8 mouse cellular contexts compared by ENCODE assay signal in genomic region chr6:106804904-106805303, GRCm38 (mm10). TPM values are rescaled to one million over a fixed set of nuclear protein-coding genes. Genes with fewer than 3 reads are reported as not detected.
DNase-seq lines count a peak whose midpoint lies in the region; ATAC-seq and TF ChIP-seq lines count a peak whose summit lies in the region.

No protein-coding gene starts in this region.

- no peak overlapping the region for H3K4me2 ChIP-seq in hindbrain, embryonic 11.5 days (replicated peaks; ENCODE audit: low read depth, low read length)
- H3K4me2 ChIP-seq in myocyte (ENCODE audit: low read depth): no peak overlapping the region

- DNase-seq in adrenal gland, adult (ENCODE audit: inconsistent age in 2 of 2, low spot score in 1 of 2): peak; percentile 32 to 81
- no peak for DNase-seq in adrenal gland, adult 18-20 months (ENCODE audit: low spot score in 2 of 2)
- DNase-seq in cerebellum, adult 9-10 months: peak; percentile 85
- DNase-seq in hindbrain, embryonic 11.5 days (ENCODE audit: low spot score): peak; percentile 46
- peak; percentile 51 for DNase-seq in layer of hippocampus, adult 9-11 months
- DNase-seq in spleen, postnatal 10 days (ENCODE audit: low spot score in 2 of 2): no peak

- no peaks in the 10 kb centered on the region for H3K79me2 ChIP-seq in myocyte (ENCODE audit: control insufficient read depth, insufficient read depth)

- no peak overlapping the region for H3ac ChIP-seq in myocyte (ENCODE audit: control insufficient read depth, insufficient read length)

- no peaks in the 10 kb centered on the region for H3K9me3 ChIP-seq in ES-Bruce4 (replicated peaks; ENCODE audit: control insufficient read depth, insufficient read depth, low read length, poor library complexity, severe bottlenecking)
- H3K9me3 ChIP-seq in hindbrain, embryonic 11.5 days (ENCODE audit: control insufficient read depth, low read length): no peaks in the 10 kb centered on the region

- H3K27ac ChIP-seq in ES-Bruce4 (ENCODE audit: insufficient read depth, low read length): no peak overlapping the region
- no peak overlapping the region for H3K27ac ChIP-seq in hindbrain, embryonic 11.5 days (ENCODE audit: low read depth, low read length)

- H3K36me3 ChIP-seq in ES-Bruce4 (ENCODE audit: control insufficient read depth, insufficient read depth, low read length, poor library complexity, severe bottlenecking) (no peaks in the 10 kb centered on the region), myocyte (ENCODE audit: control insufficient read depth, insufficient read depth) (no peaks in the 10 kb centered on the region)
- H3K36me3 ChIP-seq in hindbrain, embryonic 11.5 days (ENCODE audit: control insufficient read depth, insufficient read depth, low read length): no peaks in the 10 kb centered on the region

- no peak for TF ChIP-seq POLR2A in ES-Bruce4 (IDR thresholded peaks at IDR 0.05; ENCODE audit: insufficient read depth, low read length)
- no peak for TF ChIP-seq POLR2A in myocyte (IDR thresholded peaks at IDR 0.05; ENCODE audit: insufficient read length, low read depth)

- TF ChIP-seq EP300 in ES-Bruce4 (IDR thresholded peaks at IDR 0.05; ENCODE audit: insufficient read depth, low read depth, low read length): no peak

- H3K9ac ChIP-seq in ES-Bruce4 (ENCODE audit: low read depth, poor library complexity, severe bottlenecking): no peak overlapping the region
- H3K9ac ChIP-seq in hindbrain, embryonic 11.5 days (ENCODE audit: low read depth, low read length): no peak overlapping the region

- H3K27me3 ChIP-seq in ES-Bruce4 (ENCODE audit: control insufficient read depth, insufficient read depth, low read length, poor library complexity, severe bottlenecking): no peaks in the 10 kb centered on the region
- H3K27me3 ChIP-seq in hindbrain, embryonic 11.5 days (ENCODE audit: control insufficient read depth, insufficient read depth, low read length): no peaks in the 10 kb centered on the region
- no peaks in the 10 kb centered on the region for H3K27me3 ChIP-seq in myocyte (ENCODE audit: control insufficient read depth, insufficient read depth, insufficient read length)

- no peaks in the 10 kb centered on the region for H3K4me1 ChIP-seq in ES-Bruce4 (ENCODE audit: control insufficient read depth, insufficient read depth, low read length)
- no peaks in the 10 kb centered on the region for H3K4me1 ChIP-seq in hindbrain, embryonic 11.5 days (replicated peaks; ENCODE audit: control insufficient read depth, insufficient read depth, low read length)

- ATAC-seq in hindbrain, embryonic 11.5 days (ENCODE audit: low FRiP score): peak; percentile 62

- WGBS in hindbrain, embryonic 11.5 days: 32% methylated on average over 2 of the region's 2 CpGs

- H3K4me3 ChIP-seq in ES-Bruce4 (ENCODE audit: low read depth, low read length): no peak overlapping the region
- no peak overlapping the region for H3K4me3 ChIP-seq in hindbrain, embryonic 11.5 days (ENCODE audit: low read depth, low read length)
- no peak overlapping the region for H3K4me3 ChIP-seq in myocyte

- TF ChIP-seq CTCF in ES-Bruce4 (IDR thresholded peaks at IDR 0.05; ENCODE audit: low read depth, low read length): peak; percentile 32

TF ChIP-seq in myocyte, 11 proteins besides CTCF, POLR2A, EP300 and RAD21:
- TF ChIP-seq TCF12 (IDR thresholded peaks at IDR 0.05; ENCODE audit: insufficient read depth, poor library complexity, severe bottlenecking): no peak
- no peak for TF ChIP-seq TCF3 (IDR thresholded peaks at IDR 0.05; ENCODE audit: insufficient read length, low read depth)
- TF ChIP-seq CEBPB (IDR thresholded peaks at IDR 0.05; ENCODE audit: insufficient read depth, poor library complexity, severe bottlenecking): peak; percentile 81

RNA-seq across cellular contexts. Expression of gene Crbn, which starts 5.0 kb away (rescaled TPM):
- total RNA-seq in adrenal gland, adult 18-20 months (2021): 10 to 100 TPM; 55.2 to 63.1 TPM
- polyA plus RNA-seq in ES-Bruce4 (2011; ENCODE audit: insufficient read depth, insufficient read length, low read depth, missing spikeins) (44.6 and 47.9 TPM in 2 replicates), myocyte (2012; fragmentation: generic; extraction: Trizol) (14.9 TPM)
- 56.6 and 62.4 TPM in 2 replicates for polyA plus RNA-seq in hindbrain, embryonic 11.5 days (2014; fragmentation: Nextera tagmentation; extraction: Ambion mirVana)

RNA-seq across cellular contexts. Expression of gene Trnt1, which starts 36.0 kb away (rescaled TPM):
- 10 to 100 TPM; 50.0 to 62.7 TPM for total RNA-seq in adrenal gland, adult 18-20 months (2021)
- polyA plus RNA-seq in ES-Bruce4 (2011; ENCODE audit: insufficient read depth, insufficient read length, low read depth, missing spikeins): 50.2 and 53.9 TPM in 2 replicates
- 77.8 and 80.6 TPM in 2 replicates for polyA plus RNA-seq in hindbrain, embryonic 11.5 days (2014; fragmentation: Nextera tagmentation; extraction: Ambion mirVana)
- 14.0 TPM for polyA plus RNA-seq in myocyte (2012; fragmentation: generic; extraction: Trizol)

RNA-seq across cellular contexts. Expression of gene Il5ra, which starts 56.1 kb away (rescaled TPM):
- not detected for total RNA-seq in adrenal gland, adult 18-20 months (2021)
- polyA plus RNA-seq in ES-Bruce4 (2011; ENCODE audit: insufficient read depth, insufficient read length, low read depth, missing spikeins) (not detected in 2 replicates), myocyte (2012; fragmentation: generic; extraction: Trizol) (not detected)
- not detected in 2 replicates for polyA plus RNA-seq in hindbrain, embryonic 11.5 days (2014; fragmentation: Nextera tagmentation; extraction: Ambion mirVana)

Comparison
In these comparisons a context has a peak if more than half of its experiments do, and no peak if none do; other contexts are left out.
1. DNase-seq: peak in adrenal gland, adult (2 of 2), cerebellum, adult 9-10 months (single experiment), hindbrain, embryonic 11.5 days (single experiment) and layer of hippocampus, adult 9-11 months (single experiment); none in adrenal gland, adult 18-20 months (0 of 2) and spleen, postnatal 10 days (0 of 2).